Mouse (Mus musculus): ENCODE data around the gene E130114P18Rik. TPM values are rescaled to one million over a fixed set of nuclear protein-coding genes. Genes with fewer than 3 reads are reported as not detected.

Gene E130114P18Rik
- polyA plus RNA-seq, 1 experiment from 2014 or later, result 0.35 TPM

DNA sequence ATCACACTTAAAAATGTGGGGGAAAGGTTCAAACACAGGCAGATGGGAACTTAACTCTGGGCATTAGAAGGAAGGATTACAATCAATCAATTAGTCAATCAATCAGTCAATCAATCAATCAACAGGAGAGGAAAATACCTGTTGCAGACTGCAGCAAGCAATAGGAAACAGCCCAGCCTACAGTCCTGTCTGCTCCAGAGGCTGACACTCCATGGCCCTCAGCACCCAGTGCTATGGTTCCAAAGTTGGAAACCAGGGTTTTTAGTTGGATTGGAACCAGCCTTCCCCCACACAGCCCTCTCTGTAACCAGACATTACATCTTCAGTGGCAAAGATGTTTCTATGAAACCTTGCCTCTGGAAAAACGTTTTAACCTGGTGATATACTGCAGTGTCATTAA is 24.4 kb downstream of the E130114P18Rik start:
- no peak for ATAC-seq (ENCODE audit: low FRiP score, low TSS enrichment)
- Histone ChIP-seq H3K27me3 (ENCODE audit: control insufficient read depth, insufficient read depth, low read length) (peaks cover 37% of the 10 kb centered on the region), H3K4me1 (ENCODE audit: control insufficient read depth, insufficient read depth, low read length) (0 out of 2 replicates have a peak, but pooled peaks cover 5% of the 10 kb centered on the region)

DNA sequence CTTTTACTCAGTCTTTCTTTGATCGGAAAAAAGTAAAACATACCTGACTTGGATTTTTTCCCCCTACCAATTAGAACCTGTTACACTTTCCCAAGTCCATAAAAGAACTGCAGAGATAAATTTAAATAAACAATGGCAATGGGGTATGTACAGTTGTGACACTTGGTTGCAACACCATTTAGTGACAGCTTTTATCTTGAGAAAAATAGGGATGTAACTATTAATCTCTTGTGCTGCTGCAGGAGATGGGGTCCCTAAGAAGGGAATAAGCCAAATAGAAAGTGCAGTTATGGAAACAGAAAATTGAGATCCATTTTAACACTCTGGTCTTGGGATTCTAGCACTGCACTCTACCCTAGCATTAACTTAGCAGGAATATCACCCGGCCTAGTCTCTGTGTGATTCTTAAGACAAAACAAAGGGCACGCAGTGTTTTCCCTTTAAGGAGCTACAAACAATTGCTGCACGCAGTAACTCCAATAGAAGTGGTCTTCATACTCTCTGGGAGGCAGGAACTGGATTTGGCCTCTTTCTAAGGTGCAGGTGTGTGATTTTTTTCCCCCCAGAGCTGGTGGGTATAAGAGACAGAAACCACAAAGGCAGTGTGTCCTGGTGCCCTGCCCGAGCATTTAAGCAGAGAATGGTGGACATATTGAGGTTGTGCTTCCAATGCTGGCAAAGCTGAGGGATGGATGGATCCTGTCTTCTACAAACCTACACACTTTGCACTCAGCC is 25.4 kb downstream of the E130114P18Rik start:
- ATAC-seq (ENCODE audit: low FRiP score, low TSS enrichment), result no peak
- Histone ChIP-seq H3K4me1 (ENCODE audit: control insufficient read depth, insufficient read depth, low read length) (0 out of 2 replicates have a peak, but pooled peaks cover 5% of the 10 kb centered on the region), H3K27me3 (ENCODE audit: control insufficient read depth, insufficient read depth, low read length) (peaks cover 37% of the 10 kb centered on the region), H3K27ac (ENCODE audit: low read depth, low read length) (no peak overlapping the region; the same call in 1 of the 2 replicates), H3K4me2 (replicated peaks; ENCODE audit: low read depth, low read length) (peak overlapping the region; percentile 78), H3K4me3 (ENCODE audit: low read length) (peak overlapping the region; percentile 40), H3K9me3 (ENCODE audit: control insufficient read depth, low read length) (no peaks in the 10 kb centered on the region), H3K36me3 (ENCODE audit: control insufficient read depth, insufficient read depth, low read length) (no peaks in the 10 kb centered on the region), H3K9ac (ENCODE audit: low read depth, low read length) (peak overlapping the region; percentile 40; the same call in 1 of the 2 replicates)
- WGBS, result 32% methylated on average over 5 of the region's 5 CpGs

More for the DNA sequence above, 24.4 kb downstream of the E130114P18Rik start:
- Histone ChIP-seq H3K9ac (ENCODE audit: low read depth, low read length) (no peak overlapping the region), H3K27ac (ENCODE audit: low read depth, low read length) (no peak overlapping the region), H3K4me2 (replicated peaks; ENCODE audit: low read depth, low read length) (no peak overlapping the region), H3K36me3 (ENCODE audit: control insufficient read depth, insufficient read depth, low read length) (no peaks in the 10 kb centered on the region), H3K9me3 (ENCODE audit: control insufficient read depth, low read length) (no peaks in the 10 kb centered on the region), H3K4me3 (ENCODE audit: low read length) (no peak overlapping the region)
- 9% methylated on average over 1 of the region's 1 CpGs for WGBS

DNA sequence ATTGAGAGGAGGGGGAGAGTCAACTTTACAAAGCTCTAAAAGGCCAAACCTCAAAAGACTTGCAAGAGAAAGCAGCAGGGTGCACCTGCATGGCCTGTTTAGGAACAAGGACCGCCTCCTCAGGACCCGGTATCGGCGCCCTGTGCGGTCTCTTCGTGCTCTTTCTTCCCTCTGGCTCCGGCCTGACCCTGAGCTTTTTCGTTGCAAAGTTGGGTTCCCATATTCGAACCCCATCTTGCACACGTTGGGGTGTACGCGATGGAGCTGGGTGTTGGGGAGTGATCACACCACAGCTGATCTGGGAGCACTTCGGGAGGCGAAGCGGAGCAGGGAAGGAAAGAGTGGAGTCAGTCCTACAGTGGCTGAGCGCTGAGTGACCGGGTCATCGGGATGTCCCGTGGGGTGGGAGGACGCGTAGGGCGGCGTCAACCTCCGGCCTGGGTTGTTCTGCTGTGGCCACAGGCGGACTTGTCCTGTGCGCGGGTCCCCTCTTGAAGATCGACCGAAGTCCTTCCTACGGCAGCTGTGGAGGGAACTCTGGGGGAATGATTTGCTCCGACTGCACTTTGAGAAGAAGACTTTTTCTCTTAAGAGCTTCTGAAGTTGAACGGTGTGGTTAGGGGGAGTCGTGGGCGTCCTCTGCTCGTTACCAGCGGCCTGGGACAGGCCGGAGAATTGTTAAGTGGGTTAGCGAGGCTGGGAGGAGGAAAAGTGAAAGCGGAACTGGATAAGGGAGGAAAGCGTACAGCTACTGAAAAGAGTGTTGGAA is 26.2 kb downstream of the E130114P18Rik start:
- peak overlapping the region; percentile 33; the same call in 1 of the 2 replicates for H3K27ac ChIP-seq (ENCODE audit: low read depth, low read length)
- peak overlapping the region; percentile 40 for H3K9ac ChIP-seq (ENCODE audit: low read depth, low read length)
- H3K4me2 ChIP-seq (replicated peaks; ENCODE audit: low read depth, low read length), result peak overlapping the region; percentile 78
- WGBS, result under 1% methylated on average over 40 of the region's 40 CpGs
- ATAC-seq (ENCODE audit: low FRiP score, low TSS enrichment), result peak; percentile 74
- peaks cover 37% of the 10 kb centered on the region for H3K27me3 ChIP-seq (ENCODE audit: control insufficient read depth, insufficient read depth, low read length)
- H3K4me3 ChIP-seq (ENCODE audit: low read length), result peak overlapping the region; percentile 40
- no peaks in the 10 kb centered on the region for H3K9me3 ChIP-seq (ENCODE audit: control insufficient read depth, low read length)
- no peaks in the 10 kb centered on the region for H3K4me1 ChIP-seq (ENCODE audit: control insufficient read depth, insufficient read depth, low read length)
- H3K36me3 ChIP-seq (ENCODE audit: control insufficient read depth, insufficient read depth, low read length), result no peaks in the 10 kb centered on the region

DNA sequence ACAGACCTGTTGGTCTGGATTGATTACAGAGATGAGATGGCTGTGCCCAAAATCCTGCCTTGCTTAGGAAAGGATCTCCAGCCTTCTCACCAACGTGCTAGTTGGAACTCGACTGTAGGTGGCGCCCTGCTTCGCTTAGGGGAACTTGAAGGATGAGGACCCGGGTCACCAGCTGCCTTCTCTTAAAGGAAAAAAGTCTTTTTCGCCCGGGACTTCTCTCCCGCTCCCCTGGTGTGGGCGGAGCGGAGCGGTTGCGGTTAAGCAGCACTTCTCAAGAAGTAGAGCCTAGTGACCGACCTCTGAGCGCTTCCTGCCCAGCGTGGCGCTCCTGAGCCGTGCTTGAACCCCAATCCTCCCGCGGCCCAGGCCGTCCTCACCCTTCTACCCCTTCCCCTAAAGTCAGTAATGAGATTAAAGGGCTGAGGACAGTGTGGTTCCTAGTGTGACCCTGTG is 26.8 kb downstream of the E130114P18Rik start:
- WGBS, result under 1% methylated on average over 20 of the region's 20 CpGs
- Histone ChIP-seq H3K4me1 (ENCODE audit: control insufficient read depth, insufficient read depth, low read length) (no peaks in the 10 kb centered on the region), H3K36me3 (ENCODE audit: control insufficient read depth, insufficient read depth, low read length) (no peaks in the 10 kb centered on the region), H3K27ac (ENCODE audit: low read depth, low read length) (peak overlapping the region; percentile 33; the same call in 1 of the 2 replicates), H3K9me3 (ENCODE audit: control insufficient read depth, low read length) (no peaks in the 10 kb centered on the region), H3K4me3 (ENCODE audit: low read length) (peak overlapping the region; percentile 40), H3K4me2 (replicated peaks; ENCODE audit: low read depth, low read length) (peak overlapping the region; percentile 78), H3K9ac (ENCODE audit: low read depth, low read length) (peak overlapping the region; percentile 40; the same call in 1 of the 2 replicates), H3K27me3 (ENCODE audit: control insufficient read depth, insufficient read depth, low read length) (peaks cover 33% of the 10 kb centered on the region)
- ATAC-seq (ENCODE audit: low FRiP score, low TSS enrichment), result peak; percentile 80

DNA sequence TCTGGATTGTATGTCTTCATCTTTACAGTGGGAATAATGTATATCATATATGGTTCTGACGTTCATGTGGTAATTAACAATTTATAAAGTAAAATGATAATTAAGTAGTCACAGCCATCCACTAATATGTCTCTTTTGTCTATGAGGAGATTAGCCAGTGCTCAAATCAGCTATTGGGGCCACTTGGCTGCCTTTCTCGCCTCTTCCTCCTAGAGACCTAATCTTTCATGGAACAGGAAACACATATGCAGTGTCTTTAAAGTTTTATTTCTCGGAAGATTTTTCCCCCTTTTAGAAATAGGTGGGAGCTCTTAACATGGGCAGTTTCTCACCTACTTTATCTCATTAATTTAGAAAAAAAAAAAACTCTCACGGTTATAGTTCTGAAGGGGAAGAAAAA is 27.5 kb downstream of the E130114P18Rik start:
- Histone ChIP-seq H3K9ac (ENCODE audit: low read depth, low read length) (no peak overlapping the region), H3K27ac (ENCODE audit: low read depth, low read length) (no peak overlapping the region), H3K27me3 (ENCODE audit: control insufficient read depth, insufficient read depth, low read length) (peaks cover 26% of the 10 kb centered on the region), H3K36me3 (ENCODE audit: control insufficient read depth, insufficient read depth, low read length) (no peaks in the 10 kb centered on the region), H3K4me3 (ENCODE audit: low read length) (no peak overlapping the region), H3K4me1 (ENCODE audit: control insufficient read depth, insufficient read depth, low read length) (peaks cover 3% of the 10 kb centered on the region; the same call in 1 of the 2 replicates), H3K4me2 (replicated peaks; ENCODE audit: low read depth, low read length) (no peak overlapping the region), H3K9me3 (ENCODE audit: control insufficient read depth, low read length) (no peaks in the 10 kb centered on the region)
- WGBS, result 47% methylated on average over 4 of the region's 4 CpGs
- ATAC-seq (ENCODE audit: low FRiP score, low TSS enrichment), result no peak

DNA sequence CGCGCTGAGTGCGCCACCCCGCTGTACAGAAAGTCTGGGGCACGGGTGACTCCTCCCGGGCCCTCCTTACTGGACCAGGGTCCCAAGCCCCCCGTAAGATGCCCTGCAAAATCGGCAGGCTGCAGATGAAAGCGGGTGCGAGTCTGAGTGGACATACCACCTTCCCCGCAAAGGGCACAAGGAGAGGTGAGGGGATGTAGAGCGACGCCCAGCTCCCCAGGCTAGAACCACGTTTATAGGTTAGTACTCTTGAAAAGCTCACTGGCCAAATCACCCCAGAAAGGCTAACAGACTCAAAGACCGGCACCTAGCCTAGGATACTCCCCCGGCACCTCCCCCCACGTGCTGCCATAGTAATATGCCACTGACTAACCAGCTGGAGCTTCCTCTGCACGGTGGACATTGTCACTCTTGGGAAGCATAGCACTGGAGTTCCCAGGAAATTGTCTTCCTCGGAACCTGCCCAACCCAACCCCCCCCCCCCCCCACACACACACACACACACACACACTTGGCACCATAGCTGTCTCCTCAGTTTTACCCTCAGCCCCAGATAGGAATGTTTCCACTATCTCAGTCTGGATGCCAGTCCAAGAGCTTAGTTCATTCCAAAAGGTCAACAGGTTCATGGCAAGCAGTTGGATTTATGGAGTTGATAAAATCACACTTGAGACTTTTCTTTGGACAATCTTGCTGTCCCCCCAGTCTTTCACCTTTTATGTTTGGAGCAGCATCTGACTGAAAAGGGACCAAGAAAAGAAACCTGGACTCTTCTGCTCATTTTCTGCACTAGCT is 31.6 kb downstream of the E130114P18Rik start:
- H3K4me2 ChIP-seq (replicated peaks; ENCODE audit: low read depth, low read length), result peak overlapping the region; percentile 72
- peak overlapping the region; percentile 57; the same call in 1 of the 2 replicates for H3K9ac ChIP-seq (ENCODE audit: low read depth, low read length)
- H3K27me3 ChIP-seq (ENCODE audit: control insufficient read depth, insufficient read depth, low read length), result no peaks in the 10 kb centered on the region; the same call in 1 of the 2 replicates
- no peaks in the 10 kb centered on the region for H3K36me3 ChIP-seq (ENCODE audit: control insufficient read depth, insufficient read depth, low read length)
- 5% methylated on average over 19 of the region's 19 CpGs for WGBS
- no peaks in the 10 kb centered on the region for H3K9me3 ChIP-seq (ENCODE audit: control insufficient read depth, low read length)
- peaks cover 4% of the 10 kb centered on the region; the same call in 1 of the 2 replicates for H3K4me1 ChIP-seq (ENCODE audit: control insufficient read depth, insufficient read depth, low read length)
- peak overlapping the region; percentile 38 for H3K4me3 ChIP-seq (ENCODE audit: low read length)
- no peak overlapping the region for H3K27ac ChIP-seq (ENCODE audit: low read depth, low read length)
- ATAC-seq (ENCODE audit: low FRiP score, low TSS enrichment), result peak; percentile 43

DNA sequence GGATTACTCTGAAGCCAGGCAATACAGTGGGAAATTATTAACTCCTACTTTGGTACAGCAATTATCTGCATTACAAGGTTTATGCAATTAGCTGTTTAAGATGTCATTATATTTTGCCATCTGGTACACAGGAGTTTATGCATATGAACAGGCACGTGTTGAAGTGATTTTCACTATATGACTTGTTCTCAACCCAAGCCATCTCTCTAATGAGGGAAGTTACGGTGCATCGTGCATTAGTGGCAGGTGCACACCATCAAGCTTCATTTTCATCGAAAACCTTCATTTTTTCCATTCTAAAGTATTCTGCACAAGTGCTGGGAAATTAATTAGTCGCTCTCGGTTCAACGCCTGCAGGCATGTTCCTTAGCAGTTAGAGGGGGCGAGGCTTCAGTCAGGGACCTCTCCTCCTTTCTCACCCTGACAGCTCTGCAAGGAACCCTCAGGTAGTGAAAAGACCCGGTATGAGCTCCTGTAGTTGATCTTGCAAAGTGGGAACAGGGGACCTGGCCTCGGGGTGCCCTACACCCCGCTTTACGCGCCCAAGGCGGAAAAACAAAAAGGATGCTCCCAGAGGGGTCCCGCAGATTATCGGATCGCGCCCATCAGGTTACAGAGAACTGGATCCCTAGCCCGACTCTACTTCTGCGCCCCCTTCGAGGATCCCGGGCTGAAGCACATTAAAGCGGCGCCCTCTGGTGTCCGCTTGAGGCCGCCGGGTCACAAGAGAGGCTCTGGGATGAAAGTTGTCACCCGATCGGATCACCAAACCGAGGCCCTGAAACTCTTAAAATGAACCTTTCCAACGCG is 32.4 kb downstream of the E130114P18Rik start:
- no peaks in the 10 kb centered on the region; the same call in 1 of the 2 replicates for H3K27me3 ChIP-seq (ENCODE audit: control insufficient read depth, insufficient read depth, low read length)
- H3K9ac ChIP-seq (ENCODE audit: low read depth, low read length), result peak overlapping the region; percentile 57

DNA sequence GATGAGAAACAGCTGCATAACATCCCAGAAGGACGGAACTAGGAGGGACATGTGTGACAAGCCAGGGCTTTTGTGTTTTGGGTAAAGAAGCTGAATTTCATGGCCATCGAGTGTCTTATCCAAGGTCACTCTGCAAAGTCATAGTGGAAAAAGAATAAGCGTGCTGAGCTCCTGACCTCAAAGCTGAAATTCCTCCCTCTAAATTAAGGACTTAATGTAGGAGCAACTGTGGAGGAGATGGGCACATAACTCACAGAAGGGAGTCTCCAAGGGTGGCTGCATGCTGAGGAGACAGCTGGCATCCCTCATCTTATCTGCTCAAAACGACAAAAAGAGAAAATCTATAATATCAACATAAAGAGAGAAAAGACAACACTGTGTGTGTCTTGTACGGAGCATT is 33.9 kb downstream of the E130114P18Rik start:
- no peak overlapping the region for H3K4me2 ChIP-seq (replicated peaks; ENCODE audit: low read depth, low read length)
- no peak overlapping the region for H3K4me3 ChIP-seq (ENCODE audit: low read length)
- no peak overlapping the region for H3K9ac ChIP-seq (ENCODE audit: low read depth, low read length)
- no peaks in the 10 kb centered on the region for H3K36me3 ChIP-seq (ENCODE audit: control insufficient read depth, insufficient read depth, low read length)
- no peaks in the 10 kb centered on the region for H3K27me3 ChIP-seq (ENCODE audit: control insufficient read depth, insufficient read depth, low read length)
- no peak overlapping the region for H3K27ac ChIP-seq (ENCODE audit: low read depth, low read length)
- no peak for ATAC-seq (ENCODE audit: low FRiP score, low TSS enrichment)
- no peaks in the 10 kb centered on the region for H3K9me3 ChIP-seq (ENCODE audit: control insufficient read depth, low read length)
- H3K4me1 ChIP-seq (ENCODE audit: control insufficient read depth, insufficient read depth, low read length), result peaks cover 4% of the 10 kb centered on the region; the same call in 1 of the 2 replicates
- 38% methylated on average over 5 of the region's 5 CpGs for WGBS

More for the DNA sequence above, 32.4 kb downstream of the E130114P18Rik start:
- Histone ChIP-seq H3K27ac (ENCODE audit: low read depth, low read length) (no peak overlapping the region), H3K4me2 (replicated peaks; ENCODE audit: low read depth, low read length) (peak overlapping the region; percentile 72), H3K4me1 (ENCODE audit: control insufficient read depth, insufficient read depth, low read length) (peaks cover 4% of the 10 kb centered on the region; the same call in 1 of the 2 replicates), H3K36me3 (ENCODE audit: control insufficient read depth, insufficient read depth, low read length) (no peaks in the 10 kb centered on the region), H3K9me3 (ENCODE audit: control insufficient read depth, low read length) (no peaks in the 10 kb centered on the region), H3K4me3 (ENCODE audit: low read length) (peak overlapping the region; percentile 38)
- 7% methylated on average over 32 of the region's 32 CpGs for WGBS
- peak; percentile 85 for ATAC-seq (ENCODE audit: low FRiP score, low TSS enrichment)

Data from kidney, embryonic 14.5 days (tissue).